In the genomic region with DNA sequence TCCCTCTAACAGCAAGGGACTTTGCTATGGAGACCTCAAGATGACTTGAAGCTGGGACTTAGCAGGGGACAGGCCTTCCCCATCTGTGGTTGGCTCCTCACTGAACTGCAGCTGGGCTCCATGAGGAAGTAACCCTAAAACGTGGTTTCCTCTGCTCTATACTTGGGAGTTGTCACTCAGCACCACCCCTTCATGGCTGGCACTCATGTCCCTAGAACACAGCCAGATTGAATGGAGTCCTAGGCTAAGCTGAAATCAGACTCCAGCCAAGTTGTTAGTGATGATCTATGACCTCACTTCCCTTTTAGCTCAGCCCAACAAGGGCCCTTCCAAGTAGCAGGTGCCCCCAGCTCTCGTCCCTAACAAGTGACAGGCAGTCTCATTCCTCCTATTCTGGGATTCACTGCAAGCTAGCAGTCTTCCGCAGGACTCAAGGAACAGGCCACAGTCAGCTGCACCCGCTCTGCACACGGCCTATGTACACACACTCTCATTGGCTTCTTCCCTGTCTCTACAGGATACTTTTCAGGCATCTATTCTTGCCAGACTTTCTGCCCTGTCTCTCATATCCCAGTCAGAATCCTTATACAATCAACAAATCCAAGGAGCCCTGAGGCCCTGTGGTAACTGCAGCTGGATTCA, we compare ENCODE assay signal across 8 mouse cellular contexts. TPM values are rescaled to one million over a fixed set of nuclear protein-coding genes. Genes with fewer than 3 reads are reported as not detected.
A peak's percentile ranks its signal among the peaks of the same experiment; 100 is the strongest.
DNase-seq lines count a peak whose midpoint lies in the region; ATAC-seq and TF ChIP-seq lines count a peak whose summit lies in the region.

No protein-coding gene starts in this region.

- no peak for ATAC-seq in embryonic facial prominence, embryonic 13.5 days (ENCODE audit: insufficient number of reproducible peaks, insufficient read depth, low FRiP score, low TSS enrichment, low read depth)
- peak; percentile 87 to 88 for ATAC-seq in hematopoietic stem cell, adult 5-6 weeks (replicated peaks in 1 of 2; ENCODE audit: insufficient read depth in 1 of 2, low FRiP score in 2 of 2, low TSS enrichment in 1 of 2, low read depth in 1 of 2, poor library complexity in 2 of 2, severe bottlenecking in 2 of 2)

- H3K27me3 ChIP-seq in embryonic facial prominence, embryonic 13.5 days = no peaks in the 10 kb centered on the region
- H3K27me3 ChIP-seq in myocyte (ENCODE audit: control insufficient read depth, insufficient read depth, insufficient read length) = no peaks in the 10 kb centered on the region

- WGBS in embryonic facial prominence, embryonic 13.5 days = 46% methylated on average over 5 of the region's 5 CpGs

- H3K79me2 ChIP-seq in myocyte (ENCODE audit: control insufficient read depth, insufficient read depth) = no peaks in the 10 kb centered on the region

- intact Hi-C loops in left cerebral cortex, postnatal 25 days (cut with DNase I) = no loop called here

- 0 out of 2 replicates have a peak overlapping the region, but pooled peaks have one; percentile 32 for H3K9ac ChIP-seq in embryonic facial prominence, embryonic 13.5 days

- peaks cover 19% of the 10 kb centered on the region for H3K4me1 ChIP-seq in embryonic facial prominence, embryonic 13.5 days

- no peaks in the 10 kb centered on the region for H3K9me3 ChIP-seq in embryonic facial prominence, embryonic 13.5 days

- no peak overlapping the region for H3ac ChIP-seq in myocyte (ENCODE audit: control insufficient read depth, insufficient read length)

- peak; percentile 20 to 42 for DNase-seq in left cerebral cortex, postnatal 25 days (ENCODE audit: low spot score in 2 of 2)
- DNase-seq in left cerebral cortex, adult 18-20 months (ENCODE audit: low spot score in 2 of 2) = no peak
- DNase-seq in right cerebral cortex, postnatal 4 days = no peak
- no peak for DNase-seq in spleen, adult 12 weeks (ENCODE audit: low spot score)
- DNase-seq in kidney, postnatal 36 days = no peak

- H3K4me2 ChIP-seq in embryonic facial prominence, embryonic 13.5 days = no peak overlapping the region
- H3K4me2 ChIP-seq in myocyte (ENCODE audit: low read depth) = no peak overlapping the region

- TF ChIP-seq POLR2A in myocyte (IDR thresholded peaks at IDR 0.05; ENCODE audit: insufficient read length, low read depth) = no peak

- H3K27ac ChIP-seq in embryonic facial prominence, embryonic 13.5 days = peak overlapping the region; percentile 48; the same call in 1 of the 2 replicates

- no peak overlapping the region for H3K4me3 ChIP-seq in embryonic facial prominence, embryonic 13.5 days
- H3K4me3 ChIP-seq in myocyte = no peak overlapping the region

- peaks cover 35% of the 10 kb centered on the region for H3K36me3 ChIP-seq in embryonic facial prominence, embryonic 13.5 days
- peaks cover 32% of the 10 kb centered on the region for H3K36me3 ChIP-seq in myocyte (ENCODE audit: control insufficient read depth, insufficient read depth)

TF ChIP-seq in myocyte, 11 proteins besides CTCF, POLR2A, EP300 and RAD21:
- TF ChIP-seq TCF3 (IDR thresholded peaks at IDR 0.05; ENCODE audit: insufficient read length, low read depth) (no peak), MYOD1 (IDR thresholded peaks at IDR 0.05; ENCODE audit: control insufficient read depth in 1 of 3, insufficient read length in 2 of 3, low read depth in 2 of 3) (peak in 1 of 3 experiments; percentile 4), POLR2AphosphoS2 (IDR thresholded peaks at IDR 0.05; ENCODE audit: insufficient read length, low read depth) (peak; percentile 62)
TF ChIP-seq in myocyte: peak in this region for 2.

RNA-seq across cellular contexts. Expression of a gene that starts 23.0 kb away (rescaled TPM):
- total RNA-seq in left cerebral cortex, postnatal 25 days (2021) = 1 to 10 TPM; 5.2 to 5.7 TPM
- total RNA-seq in left cerebral cortex, adult 18-20 months (2021) = 1 to 10 TPM; 5.7 to 6.8 TPM
- polyA plus RNA-seq in embryonic facial prominence, embryonic 13.5 days (2015; fragmentation: Nextera tagmentation; extraction: Ambion mirVana) = 17.5 and 19.2 TPM in 2 replicates
- total RNA-seq in hematopoietic stem cell, adult 5-6 weeks (2017) = 31.5 and 32.1 TPM in 2 replicates
- polyA plus RNA-seq in myocyte (2012; fragmentation: generic; extraction: Trizol) = 3.7 TPM

RNA-seq across cellular contexts. Expression of a gene that starts 23.2 kb away (rescaled TPM):
- total RNA-seq in left cerebral cortex, postnatal 25 days (2021) = 10 to 100 TPM; 77.5 to 81.3 TPM
- 10 to 100 TPM; 75.9 to 77.8 TPM for total RNA-seq in left cerebral cortex, adult 18-20 months (2021)
- 124 TPM in 2 replicates for polyA plus RNA-seq in embryonic facial prominence, embryonic 13.5 days (2015; fragmentation: Nextera tagmentation; extraction: Ambion mirVana)
- 265 and 321 TPM in 2 replicates for total RNA-seq in hematopoietic stem cell, adult 5-6 weeks (2017)
- 65.2 TPM for polyA plus RNA-seq in myocyte (2012; fragmentation: generic; extraction: Trizol)

Comparison
In these comparisons a context has a peak if more than half of its experiments do, and no peak if none do; other contexts are left out.
1. DNase-seq: peak in left cerebral cortex, postnatal 25 days (2 of 2); none in left cerebral cortex, adult 18-20 months (0 of 2), right cerebral cortex, postnatal 4 days (single experiment), spleen, adult 12 weeks (single experiment) and kidney, postnatal 36 days (0 of 2).